Mouse (Mus musculus): Measurements from ENCODE around the gene Tbc1d5.
"Not testable (repeated sequence)": the region's sequence is repeated elsewhere in the genome, so short reads cannot be mapped to it uniquely, and the experiment has no call there.

The Tbc1d5 gene

GRCm38 (mm10) chr17:50730896-50731295, 448.3 kb downstream of the Tbc1d5 start:
- in situ Hi-C loops (cut with MboI; ENCODE audit: low pct_unique_long_range_greater_than_20kb in 1 of 2, low sequenced_read_pairs in 2 of 2, unreplicated experiment in 1 of 2): no loop called here

DNA sequence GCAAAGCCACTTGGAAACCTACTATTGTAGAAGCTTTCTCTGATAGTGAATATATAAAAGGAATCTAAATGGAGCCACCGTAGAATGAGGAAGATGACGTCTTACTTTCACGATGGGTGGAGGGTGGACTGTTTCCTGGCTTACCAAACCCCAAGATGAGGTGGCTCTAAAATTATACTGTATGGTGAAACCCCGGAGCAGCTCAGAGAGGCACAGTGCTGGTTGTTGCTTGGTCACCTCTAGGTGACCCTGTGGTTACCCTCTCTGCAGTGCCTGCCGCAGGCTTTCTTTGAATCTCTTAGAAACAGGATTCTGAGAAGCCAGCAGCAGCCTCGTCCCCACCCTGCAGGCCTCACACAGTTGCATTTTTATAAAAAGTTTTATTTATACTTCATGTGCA, 449.6 kb downstream of the Tbc1d5 start:
- in situ Hi-C loops (cut with MboI; ENCODE audit: low pct_unique_long_range_greater_than_20kb in 1 of 2, low sequenced_read_pairs in 2 of 2, unreplicated experiment in 1 of 2): no loop called here

GRCm38 (mm10) chr17:50729031-50729430, 450.1 kb downstream of the Tbc1d5 start:
- in situ Hi-C loops (cut with MboI; ENCODE audit: low pct_unique_long_range_greater_than_20kb in 1 of 2, low sequenced_read_pairs in 2 of 2, unreplicated experiment in 1 of 2): no loop called here

DNA sequence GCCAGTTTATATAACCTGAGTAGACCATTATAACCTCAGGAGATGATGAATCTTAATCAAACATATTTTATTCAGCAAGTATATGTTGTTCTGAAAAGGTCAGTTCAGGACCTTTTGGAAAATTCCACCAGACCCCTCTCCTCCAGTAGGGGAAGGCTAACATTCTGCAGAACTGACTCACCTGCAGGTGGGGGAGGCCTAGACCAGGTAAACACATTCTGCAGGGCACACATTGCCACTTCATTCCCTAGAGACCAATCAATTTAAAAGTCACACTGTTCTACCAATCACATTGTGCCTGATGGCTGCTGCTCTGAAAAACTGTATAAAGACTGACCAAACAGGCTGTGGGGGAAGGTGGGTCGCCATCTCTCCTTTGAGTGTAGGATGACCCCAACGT, 452.9 kb downstream of the Tbc1d5 start:
- in situ Hi-C loops (cut with MboI; ENCODE audit: low pct_unique_long_range_greater_than_20kb in 1 of 2, low sequenced_read_pairs in 2 of 2, unreplicated experiment in 1 of 2): no loop called here

GRCm38 (mm10) chr17:50724376-50724775, 454.8 kb downstream of the Tbc1d5 start:
- in situ Hi-C loops (cut with MboI; ENCODE audit: low pct_unique_long_range_greater_than_20kb in 1 of 2, low sequenced_read_pairs in 2 of 2, unreplicated experiment in 1 of 2): no loop called here

DNA sequence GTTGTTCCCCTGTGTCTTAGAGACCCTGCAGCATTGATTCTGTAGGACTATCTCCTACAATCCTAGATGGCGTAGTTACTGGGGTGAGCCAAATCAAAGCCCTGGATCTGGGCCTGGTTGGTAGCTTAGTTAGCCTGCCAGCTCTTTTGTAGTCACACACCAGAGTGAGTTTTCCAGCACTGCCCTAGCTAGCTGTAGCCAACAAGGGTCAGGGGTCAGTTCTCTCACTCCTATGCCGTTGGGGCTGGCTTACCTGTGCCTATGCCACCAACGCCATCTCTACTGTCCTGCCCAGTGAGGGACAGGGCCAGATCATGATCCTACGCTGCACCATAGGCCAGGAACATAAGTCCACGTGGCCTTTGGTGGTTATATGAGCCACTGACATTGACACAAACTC, 461.6 kb downstream of the Tbc1d5 start:
- in situ Hi-C loops (cut with MboI; ENCODE audit: low pct_unique_long_range_greater_than_20kb in 1 of 2, low sequenced_read_pairs in 2 of 2, unreplicated experiment in 1 of 2): no loop called here

GRCm38 (mm10) chr17:50710497-50711222, 468.5 kb downstream of the Tbc1d5 start:
- in situ Hi-C loops (cut with MboI; ENCODE audit: low pct_unique_long_range_greater_than_20kb in 1 of 2, low sequenced_read_pairs in 2 of 2, unreplicated experiment in 1 of 2): no loop called here

GRCm38 (mm10) chr17:50698410-50698809, 480.7 kb downstream of the Tbc1d5 start:
- in situ Hi-C loops (cut with MboI; ENCODE audit: low pct_unique_long_range_greater_than_20kb in 1 of 2, low sequenced_read_pairs in 2 of 2, unreplicated experiment in 1 of 2): not testable (repeated sequence)

DNA sequence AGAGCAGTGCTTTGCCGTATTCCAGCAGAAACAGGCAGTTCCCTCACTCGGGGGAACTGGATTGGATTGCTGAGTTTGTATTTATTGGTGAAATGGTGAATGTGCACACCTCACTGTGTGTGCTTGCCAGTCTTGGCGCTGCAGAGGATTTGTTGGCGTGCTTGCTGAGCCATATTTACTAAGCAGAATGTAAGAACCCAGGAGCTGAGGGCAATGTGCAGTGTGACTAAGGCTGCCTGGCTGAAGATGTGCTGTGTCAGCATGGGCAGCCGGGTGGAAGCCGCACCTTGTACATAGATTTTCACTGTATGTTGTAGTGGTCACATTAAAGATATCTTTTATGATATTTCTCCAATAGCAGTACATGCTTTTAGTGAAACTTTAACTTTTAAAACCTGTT, 491.0 kb downstream of the Tbc1d5 start:
- in situ Hi-C loops (cut with MboI; ENCODE audit: low pct_unique_long_range_greater_than_20kb in 1 of 2, low sequenced_read_pairs in 2 of 2, unreplicated experiment in 1 of 2): no loop called here

DNA sequence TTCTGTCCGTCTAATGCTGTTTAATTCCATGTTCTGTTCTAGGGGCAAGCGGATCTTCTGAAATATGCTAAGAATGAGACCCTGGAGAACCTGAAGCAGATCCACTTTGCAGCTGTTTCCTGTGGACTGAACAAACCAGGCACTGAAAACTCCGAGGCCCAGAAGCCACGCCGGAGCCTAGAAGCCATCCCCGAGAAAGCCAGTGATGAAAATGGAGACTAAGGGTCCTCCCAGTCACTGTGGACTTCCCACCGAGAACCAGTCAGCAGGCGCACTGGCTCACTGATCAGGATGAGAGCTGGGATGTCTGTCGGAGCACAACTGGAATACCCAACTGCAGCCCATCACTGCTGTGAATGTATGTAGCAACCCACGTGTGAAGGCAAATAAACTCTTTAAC, 491.5 kb downstream of the Tbc1d5 start:
- in situ Hi-C loops (cut with MboI; ENCODE audit: low pct_unique_long_range_greater_than_20kb in 1 of 2, low sequenced_read_pairs in 2 of 2, unreplicated experiment in 1 of 2): no loop called here

- in situ Hi-C loops (cut with MboI; ENCODE audit: low pct_unique_long_range_greater_than_20kb in 1 of 2, low sequenced_read_pairs in 2 of 2, unreplicated experiment in 1 of 2): no loop called here
Observed at GRCm38 (mm10) chr17:50684960-50685645, 494.0 kb downstream of the Tbc1d5 start.
